Mouse (Mus musculus) lung, postnatal 0 days (tissue): ENCODE measurements around the gene B2m.

Experiments
- CTCF ChIP-seq: IDR thresholded peaks from 2 replicates; pipeline ENCODE4 v1.5.1; 2016; ENCODE audit warnings: antibody characterized with exemption, mild to moderate bottlenecking
- EP300 ChIP-seq: IDR thresholded peaks from 2 replicates; pipeline ENCODE4 v1.6.1; 2016; ENCODE audit warnings: antibody characterized with exemption, mild to moderate bottlenecking, control low read depth

GRCm38 (mm10) chr2:122146687-122147086, 799 bp upstream of the B2m start:
- TF ChIP-seq CTCF (no peak), EP300 (no peak)
